Mouse (Mus musculus): Measurements from ENCODE around the gene Apol11b. TPM values are rescaled to one million over a fixed set of nuclear protein-coding genes. Genes with fewer than 3 reads are reported as not detected.

The Apol11b gene
- polyA plus RNA-seq, 1 experiment from 2014 or later: not detected

- Histone ChIP-seq H3K9me3 (no peaks in the 10 kb centered on the region), H3K27ac (no peak within 1 kb of the TSS), H3K4me1 (no peaks in the 10 kb centered on the region), H3K27me3 (ENCODE audit: poor library complexity, severe bottlenecking) (no peaks in the 10 kb centered on the region), H3K4me3 (no peak within 1 kb of the TSS), H3K36me3 (replicated peaks) (no peaks in the 10 kb centered on the region)
- WGBS: 71% methylated on average over 5 of the region's 5 CpGs
- no peak for DNase-seq (ENCODE audit: extremely low spot score, low spot score)
Observed at GRCm38 (mm10) chr15:77595961-77596360, 47.1 kb downstream of the Apol11b start, which contains the start of gene Apol10b. Gene Apol10b (minus strand): TSS chr15:77596125.

GRCm38 (mm10) chr15:77593557-77593956 lies 49.5 kb downstream of the Apol11b start:
- Histone ChIP-seq H3K9me3 (no peaks in the 10 kb centered on the region), H3K36me3 (replicated peaks) (no peaks in the 10 kb centered on the region), H3K4me1 (no peaks in the 10 kb centered on the region), H3K27ac (no peak overlapping the region), H3K27me3 (ENCODE audit: poor library complexity, severe bottlenecking) (no peaks in the 10 kb centered on the region), H3K4me3 (no peak overlapping the region)
- WGBS: 88% methylated on average over 1 of the region's 1 CpGs
- no peak for DNase-seq (ENCODE audit: extremely low spot score, low spot score)

GRCm38 (mm10) chr15:77590881-77591280 lies 52.2 kb downstream of the Apol11b start:
- no peaks in the 10 kb centered on the region for H3K27me3 ChIP-seq (ENCODE audit: poor library complexity, severe bottlenecking)
- 84% methylated on average over 2 of the region's 2 CpGs for WGBS
- H3K4me1 ChIP-seq: no peaks in the 10 kb centered on the region

GRCm38 (mm10) chr15:77588981-77589380 lies 54.1 kb downstream of the Apol11b start:
- Histone ChIP-seq H3K36me3 (replicated peaks) (no peaks in the 10 kb centered on the region), H3K9me3 (0 out of 2 replicates have a peak, but pooled peaks cover under 1% of the 10 kb centered on the region), H3K27me3 (ENCODE audit: poor library complexity, severe bottlenecking) (no peaks in the 10 kb centered on the region), H3K4me1 (no peaks in the 10 kb centered on the region), H3K27ac (no peak overlapping the region), H3K4me3 (no peak overlapping the region)
- DNase-seq (ENCODE audit: extremely low spot score, low spot score): no peak

More at GRCm38 (mm10) chr15:77590881-77591280, 52.2 kb downstream of the Apol11b start:
- H3K27ac ChIP-seq: no peak overlapping the region
- DNase-seq (ENCODE audit: extremely low spot score, low spot score): no peak
- no peak overlapping the region for H3K4me3 ChIP-seq
- no peaks in the 10 kb centered on the region for H3K36me3 ChIP-seq (replicated peaks)
- H3K9me3 ChIP-seq: no peaks in the 10 kb centered on the region

- Histone ChIP-seq H3K4me3 (no peak overlapping the region), H3K9me3 (peaks cover 6% of the 10 kb centered on the region), H3K4me1 (no peaks in the 10 kb centered on the region), H3K36me3 (replicated peaks) (no peaks in the 10 kb centered on the region), H3K27me3 (ENCODE audit: poor library complexity, severe bottlenecking) (no peaks in the 10 kb centered on the region), H3K27ac (no peak overlapping the region)
- DNase-seq (ENCODE audit: extremely low spot score, low spot score): no peak
Observed at GRCm38 (mm10) chr15:77587026-77587425, 56.1 kb downstream of the Apol11b start.

Other genes starting within 250 kb of the Apol11b start
- not detected in 2 replicates for gene Apol7a, start 244.2 kb downstream of the Apol11b start, polyA plus RNA-seq (2016; fragmentation: Nextera tagmentation; extraction: Ambion mirVana)
- gene Apol9a, start 232.2 kb downstream of the Apol11b start, polyA plus RNA-seq (2016; fragmentation: Nextera tagmentation; extraction: Ambion mirVana): not detected in 2 replicates
- gene Apol7b, start 195.8 kb downstream of the Apol11b start, polyA plus RNA-seq (2016; fragmentation: Nextera tagmentation; extraction: Ambion mirVana): not detected in 2 replicates
- gene Apol10a, start 166.2 kb downstream of the Apol11b start, polyA plus RNA-seq (2016; fragmentation: Nextera tagmentation; extraction: Ambion mirVana): not detected in 2 replicates
- gene Apol11a, start 135.0 kb downstream of the Apol11b start, polyA plus RNA-seq (2016; fragmentation: Nextera tagmentation; extraction: Ambion mirVana): not detected in 2 replicates
- not detected in 2 replicates for gene Apol7c, start 110.0 kb downstream of the Apol11b start, polyA plus RNA-seq (2016; fragmentation: Nextera tagmentation; extraction: Ambion mirVana)
- gene 1700025B11Rik, start 81.4 kb downstream of the Apol11b start, polyA plus RNA-seq (2016; fragmentation: Nextera tagmentation; extraction: Ambion mirVana): not detected in 2 replicates
- not detected in 2 replicates for gene Apol10b, start 47.2 kb downstream of the Apol11b start, polyA plus RNA-seq (2016; fragmentation: Nextera tagmentation; extraction: Ambion mirVana)
- not detected in 2 replicates for gene Gm36245, start 44.0 kb downstream of the Apol11b start, polyA plus RNA-seq (2016; fragmentation: Nextera tagmentation; extraction: Ambion mirVana)
- not detected in 2 replicates for gene Apol7e, start 55.6 kb upstream of the Apol11b start, polyA plus RNA-seq (2016; fragmentation: Nextera tagmentation; extraction: Ambion mirVana)
- gene Apol9b, start 85.8 kb upstream of the Apol11b start, polyA plus RNA-seq (2016; fragmentation: Nextera tagmentation; extraction: Ambion mirVana): not detected in 2 replicates
- gene Apol8, start 113.7 kb upstream of the Apol11b start, polyA plus RNA-seq (2016; fragmentation: Nextera tagmentation; extraction: Ambion mirVana): 0.07 and 0.24 TPM in 2 replicates
- 35.6 and 36.8 TPM in 2 replicates for gene Myh9, start 198.9 kb upstream of the Apol11b start, polyA plus RNA-seq (2016; fragmentation: Nextera tagmentation; extraction: Ambion mirVana)

Data from forebrain, embryonic 10.5 days (tissue).